Mouse (Mus musculus) embryonic facial prominence, embryonic 11.5 days (tissue): ENCODE data around the gene Rnf150. TPM values are rescaled to one million over a fixed set of nuclear protein-coding genes. Genes with fewer than 3 reads are reported as not detected.

Experiments
- ATAC-seq: fragments of 200-750 bp; cut with Nextera tagmentation; replicated peaks from 2 replicates; pipeline ENCODE4 v1.8.0; 2017; ENCODE audit warnings: low read depth; ENCODE audit not compliant: insufficient number of reproducible peaks, low FRiP score, low TSS enrichment
- DNase-seq: peaks from one replicate; pipeline ENCODE4 v3.0.0-alpha.2; 2015; ENCODE audit warnings: low spot score
- H3K27ac ChIP-seq: fragments of 300-500 bp; sonication (generic); replicated peaks from 2 replicates; pipeline ENCODE4 v1.5.1; 2014; ENCODE audit warnings: mild to moderate bottlenecking, low read depth, low read length, control low read depth
- H3K27me3 ChIP-seq: fragments of 300-500 bp; sonication (generic); 2 replicates; pipeline ENCODE4 v1.6.1; 2014; ENCODE audit warnings: mild to moderate bottlenecking, low read length, moderate library complexity, mixed read lengths; ENCODE audit not compliant: control insufficient read depth, insufficient read depth
- H3K36me3 ChIP-seq: fragments of 300-500 bp; sonication (generic); replicated peaks from 2 replicates; pipeline ENCODE4 v1.6.1; 2014; ENCODE audit warnings: low read depth, mild to moderate bottlenecking, low read length, moderate library complexity, mixed read lengths; ENCODE audit not compliant: control insufficient read depth, insufficient read depth
- H3K4me1 ChIP-seq: fragments of 300-500 bp; sonication (generic); 2 replicates; pipeline ENCODE4 v1.6.1; 2014; ENCODE audit warnings: low read length, mixed read lengths; ENCODE audit not compliant: control insufficient read depth, insufficient read depth
- H3K4me2 ChIP-seq: fragments of 300-500 bp; sonication (generic); 2 replicates; pipeline ENCODE4 v1.6.1; 2014; ENCODE audit warnings: low read depth, mild to moderate bottlenecking, control low read depth, low read length, moderate library complexity
- H3K4me3 ChIP-seq: fragments of 300-500 bp; sonication (generic); 2 replicates; pipeline ENCODE4 v1.5.1; 2014; ENCODE audit warnings: low read depth, low read length, control low read depth
- H3K9ac ChIP-seq: fragments of 300-500 bp; sonication (generic); replicated peaks from 2 replicates; pipeline ENCODE4 v1.6.1; 2014; ENCODE audit warnings: mild to moderate bottlenecking, control low read depth, low read length
- H3K9me3 ChIP-seq: fragments of 300-500 bp; sonication (generic); replicated peaks from 2 replicates; pipeline ENCODE4 v1.6.1; 2016; ENCODE audit warnings: mild to moderate bottlenecking, low read length, inconsistent platforms, mixed read lengths; ENCODE audit not compliant: control insufficient read depth
- WGBS: fragments of 180-500 bp; shearing (Covaris S2); extraction: QIAGEN DNeasy Blood & Tissue Kit; methylation state at CpG from one replicate; pipeline ENCODE4 v1.1.7; 2014; 5-methylcytosine and 5-hydroxymethylcytosine counted together
- polyA plus RNA-seq: library from polyadenylated mRNA; unstranded; fragments of >200 nt; fragmentation: Nextera tagmentation; extraction: Ambion mirVana; gene quantifications from 2 replicates; pipeline ENCODE4 v1.2.1, GENCODE M21; 2014

Gene Rnf150
- polyA plus RNA-seq, 1 experiment from 2014 or later, result 1.8 TPM

GRCm38 (mm10) chr8:82912282-82912681 is 49.1 kb downstream of the Rnf150 start:
- WGBS, result 86% methylated on average over 4 of the region's 4 CpGs
- Histone ChIP-seq H3K9me3 (no peaks in the 10 kb centered on the region), H3K36me3 (no peaks in the 10 kb centered on the region), H3K9ac (no peak overlapping the region), H3K27ac (no peak overlapping the region), H3K4me3 (no peak overlapping the region), H3K27me3 (no peaks in the 10 kb centered on the region), H3K4me2 (no peak overlapping the region), H3K4me1 (no peaks in the 10 kb centered on the region)
- no peak for DNase-seq
- no peak for ATAC-seq

DNA sequence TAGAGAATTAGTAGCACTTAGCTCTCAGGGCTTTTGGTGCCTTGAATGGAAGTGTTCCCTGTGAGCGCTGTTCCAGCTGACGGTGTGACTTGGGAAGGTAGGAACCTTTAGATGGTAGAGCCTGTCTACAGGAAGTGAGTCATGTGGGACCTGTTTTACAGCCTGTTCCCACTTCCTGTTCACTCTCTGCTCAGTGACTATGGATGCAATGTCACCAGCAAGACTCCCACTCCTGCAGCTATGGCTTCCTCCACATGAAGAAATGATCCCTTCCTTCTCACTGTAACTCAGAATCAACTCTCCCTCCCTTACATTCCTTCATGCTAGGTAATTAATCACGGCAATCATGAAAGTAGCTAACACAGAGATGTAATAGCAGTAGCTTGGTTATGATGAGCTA is 51.4 kb downstream of the Rnf150 start:
- Histone ChIP-seq H3K27me3 (no peaks in the 10 kb centered on the region), H3K9ac (no peak overlapping the region), H3K4me1 (no peaks in the 10 kb centered on the region), H3K4me2 (no peak overlapping the region), H3K9me3 (no peaks in the 10 kb centered on the region), H3K36me3 (no peaks in the 10 kb centered on the region), H3K27ac (no peak overlapping the region), H3K4me3 (no peak overlapping the region)
- 90% methylated on average over 3 of the region's 3 CpGs for WGBS
- ATAC-seq (no peak), DNase-seq (no peak)

DNA sequence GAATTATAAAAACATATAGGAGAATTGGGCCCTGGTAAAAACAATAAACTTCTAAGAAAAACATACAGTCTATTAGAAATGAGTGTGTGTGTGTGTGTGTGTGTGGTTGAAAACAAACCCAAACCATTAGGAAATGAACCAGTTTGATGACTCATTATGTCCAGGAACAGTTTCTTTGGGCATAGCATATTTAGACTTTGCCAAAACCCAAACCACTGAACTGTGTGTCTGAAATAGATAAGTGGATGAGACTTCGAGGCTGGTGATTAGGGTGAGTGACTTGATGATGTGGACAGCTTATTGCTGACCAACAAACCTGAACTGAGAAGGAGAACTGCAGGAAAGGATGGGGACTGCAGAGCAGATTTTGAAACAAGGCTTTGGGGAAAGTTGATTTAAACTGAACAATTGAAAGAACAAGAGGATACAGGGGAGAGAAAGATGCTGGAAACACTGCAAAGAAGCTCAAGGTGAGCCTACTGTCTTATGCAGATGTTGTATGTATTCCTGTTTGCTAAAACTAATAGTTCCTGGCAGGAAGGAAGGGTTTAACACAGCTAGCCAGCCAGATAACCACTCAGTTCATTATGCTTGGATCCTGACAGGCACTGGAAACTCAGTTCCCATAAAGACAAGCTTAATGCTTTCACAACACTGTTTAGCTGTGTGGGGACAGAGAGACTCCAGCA is 53.8 kb downstream of the Rnf150 start:
- H3K4me3 ChIP-seq, result no peak overlapping the region
- H3K4me1 ChIP-seq, result no peaks in the 10 kb centered on the region
- no peak overlapping the region for H3K4me2 ChIP-seq
- DNase-seq (no peak), ATAC-seq (no peak)
- no peaks in the 10 kb centered on the region for H3K36me3 ChIP-seq
- H3K9ac ChIP-seq, result no peak overlapping the region
- H3K27me3 ChIP-seq, result no peaks in the 10 kb centered on the region
- H3K9me3 ChIP-seq, result no peaks in the 10 kb centered on the region
- 72% methylated on average over 1 of the region's 1 CpGs for WGBS
- no peak overlapping the region for H3K27ac ChIP-seq

- Histone ChIP-seq H3K27me3 (no peaks in the 10 kb centered on the region), H3K36me3 (no peaks in the 10 kb centered on the region), H3K4me3 (no peak overlapping the region), H3K4me1 (no peaks in the 10 kb centered on the region), H3K27ac (no peak overlapping the region), H3K9ac (no peak overlapping the region), H3K4me2 (no peak overlapping the region), H3K9me3 (no peaks in the 10 kb centered on the region)
- DNase-seq (no peak), ATAC-seq (no peak)
- WGBS, result 75% methylated on average over 5 of the region's 5 CpGs
Observed at GRCm38 (mm10) chr8:82917540-82918316, 54.6 kb downstream of the Rnf150 start.

DNA sequence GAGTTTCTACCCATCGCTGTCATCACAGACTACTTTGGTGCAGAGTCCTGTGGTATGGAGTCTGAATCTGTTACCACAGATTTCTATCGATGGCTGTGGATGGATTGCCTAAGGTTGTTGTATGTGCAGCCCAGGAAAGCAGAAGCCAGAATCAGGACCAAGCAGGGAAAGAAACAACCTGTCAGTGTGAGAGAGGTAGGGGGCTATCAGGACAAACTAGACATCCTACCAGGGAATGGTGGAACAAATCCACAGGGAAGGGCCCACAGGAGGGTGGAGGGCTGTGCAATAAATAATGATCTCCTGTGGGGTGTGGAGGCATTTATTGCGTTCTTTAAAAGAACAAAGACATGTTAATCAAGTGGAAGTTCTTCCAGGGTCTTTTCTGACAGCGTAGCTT is 56.5 kb downstream of the Rnf150 start:
- no peaks in the 10 kb centered on the region for H3K36me3 ChIP-seq
- no peak for ATAC-seq
- H3K4me3 ChIP-seq, result no peak overlapping the region
- no peak overlapping the region for H3K4me2 ChIP-seq
- DNase-seq, result no peak
- H3K27ac ChIP-seq, result no peak overlapping the region
- no peaks in the 10 kb centered on the region for H3K9me3 ChIP-seq
- H3K27me3 ChIP-seq, result no peaks in the 10 kb centered on the region
- H3K9ac ChIP-seq, result no peak overlapping the region
- no peaks in the 10 kb centered on the region for H3K4me1 ChIP-seq
- 78% methylated on average over 4 of the region's 4 CpGs for WGBS

DNA sequence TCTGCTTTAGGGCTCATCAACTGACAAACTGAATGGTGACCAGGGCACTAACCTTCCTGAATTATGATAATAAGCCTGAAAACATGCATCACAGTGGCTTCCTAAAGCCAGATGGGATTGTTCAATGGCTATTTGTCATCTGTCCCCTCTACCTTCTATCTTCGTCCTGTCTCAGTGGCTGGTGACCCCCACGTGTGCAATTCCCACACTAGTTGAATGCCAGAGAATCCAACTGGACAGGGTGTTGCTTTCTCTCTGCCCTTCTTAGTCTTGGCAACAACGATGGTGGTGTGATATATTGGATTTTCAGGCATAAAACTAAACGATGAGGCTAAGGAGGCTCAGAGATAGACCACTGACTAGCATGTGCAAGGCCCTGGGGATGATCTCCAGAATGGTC is 57.0 kb downstream of the Rnf150 start:
- DNase-seq, result no peak
- Histone ChIP-seq H3K4me1 (no peaks in the 10 kb centered on the region), H3K27ac (no peak overlapping the region), H3K4me3 (no peak overlapping the region), H3K27me3 (no peaks in the 10 kb centered on the region), H3K9ac (no peak overlapping the region), H3K4me2 (no peak overlapping the region), H3K9me3 (no peaks in the 10 kb centered on the region), H3K36me3 (no peaks in the 10 kb centered on the region)
- no peak for ATAC-seq
- WGBS, result 80% methylated on average over 4 of the region's 4 CpGs

DNA sequence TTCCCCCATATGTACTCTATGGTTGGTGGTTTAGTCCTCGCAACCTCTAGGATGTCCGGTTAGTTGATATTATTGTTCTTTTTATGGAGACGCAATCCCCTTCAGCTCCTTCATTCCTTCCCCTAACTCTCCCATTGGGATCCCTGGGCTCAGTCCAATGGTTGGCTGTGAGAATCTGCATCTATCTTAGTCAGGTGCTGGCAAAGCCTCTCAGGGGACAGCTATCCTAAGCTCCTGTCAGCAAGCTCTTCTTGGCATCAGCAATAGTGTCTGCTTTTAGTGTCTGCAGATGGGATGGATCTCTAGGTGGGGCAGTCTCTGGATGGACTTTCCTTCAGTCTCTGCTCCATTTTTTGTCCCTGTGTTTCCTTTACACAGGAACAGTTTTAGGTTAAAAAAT is 62.1 kb downstream of the Rnf150 start:
- Histone ChIP-seq H3K27me3 (no peaks in the 10 kb centered on the region), H3K4me2 (no peak overlapping the region), H3K4me3 (no peak overlapping the region), H3K9ac (no peak overlapping the region), H3K27ac (no peak overlapping the region), H3K9me3 (no peaks in the 10 kb centered on the region), H3K36me3 (no peaks in the 10 kb centered on the region), H3K4me1 (no peaks in the 10 kb centered on the region)
- no peak for DNase-seq
- 94% methylated on average over 3 of the region's 3 CpGs for WGBS
- no peak for ATAC-seq

DNA sequence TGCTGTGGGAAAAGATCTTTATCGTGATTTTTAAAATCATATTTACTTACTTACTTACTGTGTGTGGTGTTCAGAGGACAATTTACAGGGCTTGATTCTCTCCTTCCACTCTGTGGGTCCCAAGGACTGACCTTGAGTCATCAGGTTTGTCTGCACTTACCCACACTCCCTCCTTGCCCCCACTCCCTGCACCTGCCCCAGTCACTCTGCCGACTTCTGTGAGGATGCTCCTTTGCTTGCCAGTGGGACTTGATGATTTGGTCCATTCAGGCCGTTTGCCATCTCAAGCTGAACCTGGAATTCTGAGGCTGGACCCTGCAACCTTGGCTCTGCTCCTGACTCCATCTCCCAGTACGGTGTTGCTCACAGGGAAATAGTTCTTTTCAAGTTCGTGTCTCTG is 63.4 kb downstream of the Rnf150 start:
- no peaks in the 10 kb centered on the region for H3K9me3 ChIP-seq
- H3K36me3 ChIP-seq, result no peaks in the 10 kb centered on the region
- no peak overlapping the region for H3K9ac ChIP-seq
- H3K27me3 ChIP-seq, result no peaks in the 10 kb centered on the region
- H3K27ac ChIP-seq, result no peak overlapping the region
- H3K4me3 ChIP-seq, result no peak overlapping the region
- no peak overlapping the region for H3K4me2 ChIP-seq
- no peaks in the 10 kb centered on the region for H3K4me1 ChIP-seq
- DNase-seq (no peak), ATAC-seq (no peak)
- 82% methylated on average over 5 of the region's 5 CpGs for WGBS
